In genomic region chr5:136922830-136923229, GRCm38 (mm10) we compare ENCODE assay signal across 28 mouse cellular contexts. TPM values are rescaled to one million over a fixed set of nuclear protein-coding genes. Genes with fewer than 3 reads are reported as not detected.
"Had no signal": no experiment of that assay in that cellular context is flagged by ENCODE, and none has a peak within 500 bp of the region (broad histone marks: within the 10 kb centered on the region; RNA-seq: fewer than 3 reads in every experiment).

No protein-coding gene starts in this region.

- ATAC-seq: hindbrain, postnatal 0 days had no signal

- H3K4me3 ChIP-seq: heart, adult 2 months; heart, embryonic 13.5 days; heart, embryonic 15.5 days; hindbrain, embryonic 13.5 days; hindbrain, embryonic 15.5 days; kidney, embryonic 15.5 days; layer of hippocampus, adult 2 months; left cerebral cortex, adult 2 months; limb, embryonic 10.5 days; limb, embryonic 12.5 days; liver, embryonic 13.5 days had no signal

- H3K9me3 ChIP-seq: heart, embryonic 13.5 days; heart, embryonic 15.5 days; hindbrain, embryonic 13.5 days; hindbrain, embryonic 15.5 days; kidney, embryonic 15.5 days; limb, embryonic 10.5 days; limb, embryonic 12.5 days; liver, embryonic 13.5 days had no signal

- DNase-seq: gastrocnemius, postnatal 10 days; gastrocnemius, postnatal 25 days; heart, adult 2 months; heart, postnatal 14 days; heart, postnatal 36 days; kidney, adult 11 months; kidney, adult 2 months; kidney, adult 9 months; kidney, postnatal 25 days; kidney, postnatal 4 days; liver; liver, embryonic 13.5 days had no signal

- H3K27ac ChIP-seq: heart, adult 2 months; heart, embryonic 13.5 days; heart, embryonic 15.5 days; hindbrain, embryonic 13.5 days; hindbrain, embryonic 15.5 days; hindbrain, postnatal 0 days; kidney, embryonic 15.5 days; kidney, postnatal 0 days; layer of hippocampus, adult 2 months; left cerebral cortex, adult 2 months; limb, embryonic 10.5 days; limb, embryonic 12.5 days; liver, embryonic 13.5 days had no signal

- H3K9ac ChIP-seq: heart, embryonic 13.5 days; heart, embryonic 15.5 days; hindbrain, embryonic 15.5 days; kidney, embryonic 15.5 days; limb, embryonic 12.5 days; liver, embryonic 13.5 days had no signal

- H3K27me3 ChIP-seq: heart, embryonic 13.5 days; heart, embryonic 15.5 days; hindbrain, embryonic 13.5 days; hindbrain, embryonic 15.5 days; kidney, embryonic 15.5 days; limb, embryonic 12.5 days; liver, embryonic 13.5 days had no signal

- H3K4me2 ChIP-seq: heart, embryonic 13.5 days; heart, embryonic 15.5 days; hindbrain, embryonic 13.5 days; hindbrain, embryonic 15.5 days; kidney, embryonic 15.5 days; limb, embryonic 12.5 days; liver, embryonic 11.5 days; liver, embryonic 13.5 days had no signal

- H3K36me3 ChIP-seq: hindbrain, embryonic 15.5 days had no signal

RNA-seq across cellular contexts. Expression of gene Col26a1, which starts 39.8 kb away (rescaled TPM):
- total RNA-seq: granulocyte monocyte progenitor cell, adult 5-6 weeks; hematopoietic stem cell, adult 5-6 weeks had no signal

RNA-seq across cellular contexts. Expression of gene Cldn15, which starts 43.6 kb away (rescaled TPM):
- total RNA-seq: hindbrain, postnatal 0 days; layer of hippocampus, postnatal 10 days; left cerebral cortex, postnatal 36 days had no signal
